Mouse (Mus musculus) lung, adult 2 months (tissue): ENCODE data around the gene Asb10.

ENCODE experiments used
- CTCF ChIP-seq: fragments of 200-500 bp; IDR thresholded peaks from 2 replicates; pipeline ENCODE4 v1.5.1; 2011; ENCODE audit warnings: mild to moderate bottlenecking, low read length, control low read depth; ENCODE audit not compliant: insufficient read depth
- POLR2A ChIP-seq: fragments of 200-500 bp; IDR thresholded peaks from 2 replicates; pipeline ENCODE4 v1.6.1; 2011; ENCODE audit warnings: low read depth, mild to moderate bottlenecking, control low read depth, low read length, borderline replicate concordance; ENCODE audit errors: extremely low read depth

DNA sequence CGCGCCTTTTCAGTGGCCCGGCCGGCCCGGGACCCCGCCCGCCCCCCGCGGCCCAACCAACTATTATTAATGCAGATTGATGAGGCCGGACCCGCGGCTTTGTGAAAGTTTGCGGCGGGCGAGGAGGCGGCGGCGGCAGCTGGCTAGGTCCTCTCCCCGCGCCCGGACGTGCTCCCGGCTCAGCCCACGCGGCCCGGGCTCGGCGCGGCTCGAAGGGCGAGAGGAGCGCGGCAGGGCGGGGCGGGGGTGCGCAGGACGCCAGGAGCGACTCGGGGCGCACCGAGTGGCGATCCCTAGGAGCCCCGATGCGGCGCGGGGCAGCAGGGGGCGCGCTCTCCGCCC lies 13.9 kb downstream of the Asb10 start, which contains the start of gene Gbx1:
- TF ChIP-seq CTCF (no peak), POLR2A (no peak)
